Mouse (Mus musculus) liver, embryonic 13.5 days (tissue): Measurements from ENCODE around the gene Gm20696. TPM values are rescaled to one million over a fixed set of nuclear protein-coding genes. Genes with fewer than 3 reads are reported as not detected.
A peak's percentile ranks its signal among the peaks of the same experiment; 100 is the strongest.

Experiments
- ATAC-seq: fragments of 200-750 bp; cut with Nextera tagmentation; 2 replicates; pipeline ENCODE4 v1.8.0; 2017; ENCODE audit warnings: low read depth, mild to moderate bottlenecking, moderate number of reproducible peaks, moderate library complexity
- DNase-seq: peaks from one replicate; pipeline ENCODE4 v3.0.0; 2022
- H3K27ac ChIP-seq: fragments of 300-500 bp; sonication (generic); 2 replicates; pipeline ENCODE4 v1.5.1; 2015; ENCODE audit warnings: moderate library complexity, mild to moderate bottlenecking, inconsistent platforms
- H3K27me3 ChIP-seq: fragments of 300-500 bp; sonication (generic); 2 replicates; pipeline ENCODE4 v1.6.1; 2015; ENCODE audit warnings: mild to moderate bottlenecking, inconsistent platforms
- H3K36me3 ChIP-seq: fragments of 300-500 bp; sonication (generic); 2 replicates; pipeline ENCODE4 v1.6.1; 2015; ENCODE audit warnings: mild to moderate bottlenecking, inconsistent platforms
- H3K4me1 ChIP-seq: fragments of 300-500 bp; sonication (generic); replicated peaks from 2 replicates; pipeline ENCODE4 v1.6.1; 2015; ENCODE audit warnings: inconsistent platforms
- H3K4me2 ChIP-seq: fragments of 300-500 bp; sonication (generic); 2 replicates; pipeline ENCODE4 v1.6.1; 2015; ENCODE audit warnings: inconsistent platforms, mild to moderate bottlenecking, moderate library complexity
- H3K4me3 ChIP-seq: fragments of 300-500 bp; sonication (generic); replicated peaks from 2 replicates; pipeline ENCODE4 v1.5.1; 2015; ENCODE audit warnings: mild to moderate bottlenecking, inconsistent platforms
- H3K9ac ChIP-seq: fragments of 300-500 bp; sonication (generic); 2 replicates; pipeline ENCODE4 v1.6.1; 2015; ENCODE audit warnings: mild to moderate bottlenecking, inconsistent platforms
- H3K9me3 ChIP-seq: fragments of 300-500 bp; sonication (generic); replicated peaks from 2 replicates; pipeline ENCODE4 v1.6.1; 2016; ENCODE audit warnings: inconsistent platforms
- WGBS: fragments of 180-500 bp; shearing (Covaris S2); methylation state at CpG from one replicate; pipeline ENCODE4 v1.1.7; 2015; ENCODE audit not compliant: insufficient replicate concordance; 5-methylcytosine and 5-hydroxymethylcytosine counted together
- polyA plus RNA-seq: library from polyadenylated mRNA; unstranded; fragments of >200 nt; fragmentation: Nextera tagmentation; extraction: Ambion mirVana; gene quantifications from 2 replicates; pipeline ENCODE4 v1.2.1, GENCODE M21; 2015

Gm20696 gene
- polyA plus RNA-seq, 1 experiment from 2014 or later: 0.58 TPM

DNA sequence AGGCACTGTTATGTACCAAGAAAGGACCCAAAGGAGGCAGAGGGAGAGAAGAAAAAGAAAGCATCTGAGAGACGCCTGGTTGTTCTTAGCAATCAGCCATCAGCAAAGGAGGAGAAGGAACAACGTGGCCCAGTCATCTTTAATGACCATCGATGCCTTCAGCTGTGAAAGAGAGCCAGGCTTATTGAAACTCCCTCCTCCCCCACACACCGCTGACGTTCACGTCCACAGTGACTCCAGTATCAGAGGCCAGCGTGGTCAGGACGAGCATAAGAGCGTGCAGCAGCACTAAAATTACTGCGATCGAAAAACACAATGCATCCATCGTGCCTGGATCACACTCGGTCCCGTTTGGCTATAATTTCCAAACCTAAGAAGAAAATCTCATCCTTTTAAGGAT lies 367.4 kb downstream of the Gm20696 start:
- Histone ChIP-seq H3K27me3 (no peaks in the 10 kb centered on the region), H3K4me3 (no peak overlapping the region), H3K36me3 (no peaks in the 10 kb centered on the region), H3K4me2 (no peak overlapping the region), H3K27ac (no peak overlapping the region), H3K9me3 (no peaks in the 10 kb centered on the region), H3K4me1 (no peaks in the 10 kb centered on the region), H3K9ac (no peak overlapping the region)
- WGBS: 77% methylated on average over 14 of the region's 14 CpGs
- ATAC-seq (no peak), DNase-seq (no peak)

DNA sequence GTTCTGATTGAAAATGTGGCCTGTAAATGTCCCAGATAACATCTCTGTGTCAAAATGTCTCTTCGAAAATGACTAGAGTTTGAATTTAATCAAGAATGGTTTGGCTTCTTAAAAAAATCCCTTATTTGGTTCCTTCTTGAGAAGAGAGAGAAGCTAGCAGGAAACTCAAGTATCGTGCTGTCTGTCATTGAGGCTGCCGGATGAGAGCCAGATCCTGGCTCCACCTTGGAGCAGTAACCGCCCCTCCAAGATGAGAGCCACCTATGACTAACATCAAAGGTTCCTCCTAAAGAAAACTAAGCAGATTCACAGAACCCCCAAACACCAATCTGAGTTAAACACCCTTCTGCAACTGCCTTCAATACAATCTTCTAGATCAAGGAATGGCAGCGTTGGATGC lies 369.1 kb downstream of the Gm20696 start:
- H3K9me3 ChIP-seq: no peaks in the 10 kb centered on the region
- ATAC-seq: no peak
- H3K4me2 ChIP-seq: no peak overlapping the region
- H3K9ac ChIP-seq: no peak overlapping the region
- H3K27ac ChIP-seq: no peak overlapping the region
- no peaks in the 10 kb centered on the region for H3K36me3 ChIP-seq
- DNase-seq: no peak
- H3K27me3 ChIP-seq: no peaks in the 10 kb centered on the region
- H3K4me1 ChIP-seq: no peaks in the 10 kb centered on the region
- WGBS: 72% methylated on average over 5 of the region's 5 CpGs
- H3K4me3 ChIP-seq: no peak overlapping the region

DNA sequence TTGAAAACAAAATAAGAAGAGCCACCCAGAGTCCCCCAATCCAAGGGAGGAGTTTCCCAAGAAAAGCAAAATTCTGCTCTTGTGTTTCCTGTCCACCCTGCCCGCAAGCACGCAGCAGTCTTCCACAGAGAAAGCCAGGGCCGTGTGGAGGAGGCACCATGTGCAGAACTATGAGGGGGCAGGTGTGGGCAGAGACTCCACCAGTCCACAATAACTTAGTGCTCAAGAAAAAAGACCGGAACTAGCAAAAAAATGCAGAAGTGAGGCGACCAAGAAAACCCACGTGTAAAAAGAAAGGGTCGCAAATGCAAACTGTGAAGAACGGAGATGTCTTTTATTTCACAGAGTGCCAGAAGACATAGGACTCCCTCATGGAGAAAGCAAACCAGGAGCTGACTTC lies 371.1 kb downstream of the Gm20696 start:
- H3K4me2 ChIP-seq: no peak overlapping the region
- WGBS: 36% methylated on average over 8 of the region's 8 CpGs
- no peaks in the 10 kb centered on the region for H3K36me3 ChIP-seq
- H3K4me3 ChIP-seq: no peak overlapping the region
- no peaks in the 10 kb centered on the region for H3K27me3 ChIP-seq
- H3K9me3 ChIP-seq: no peaks in the 10 kb centered on the region
- DNase-seq (no peak), ATAC-seq (no peak)
- H3K4me1 ChIP-seq: no peaks in the 10 kb centered on the region
- H3K27ac ChIP-seq: no peak overlapping the region
- no peak overlapping the region for H3K9ac ChIP-seq

DNA sequence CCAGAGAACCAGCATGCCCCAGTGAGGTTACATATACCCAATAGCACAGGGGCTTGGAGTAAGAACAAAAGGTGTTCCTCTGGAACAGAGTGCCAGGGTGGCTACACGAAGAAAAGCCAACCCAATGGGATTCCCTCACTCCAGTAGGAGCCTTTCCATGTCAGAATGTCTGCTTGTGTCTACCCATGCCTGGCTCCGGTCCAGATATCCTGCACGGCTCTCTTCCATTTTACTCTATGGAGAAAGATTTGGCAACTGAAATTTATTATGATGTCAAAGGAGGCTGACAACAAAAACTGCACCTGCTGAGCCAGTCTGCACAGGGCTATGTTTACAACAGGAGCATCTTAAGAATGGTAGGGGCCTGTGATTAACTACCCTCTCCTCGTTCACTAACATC lies 377.4 kb downstream of the Gm20696 start:
- Histone ChIP-seq H3K4me2 (no peak overlapping the region), H3K36me3 (no peaks in the 10 kb centered on the region), H3K4me3 (no peak overlapping the region), H3K27me3 (no peaks in the 10 kb centered on the region), H3K4me1 (peaks cover 5% of the 10 kb centered on the region; the same call in 1 of the 2 replicates), H3K9ac (no peak overlapping the region), H3K27ac (no peak overlapping the region), H3K9me3 (no peaks in the 10 kb centered on the region)
- 76% methylated on average over 4 of the region's 4 CpGs for WGBS
- ATAC-seq: no peak
- DNase-seq: no peak

DNA sequence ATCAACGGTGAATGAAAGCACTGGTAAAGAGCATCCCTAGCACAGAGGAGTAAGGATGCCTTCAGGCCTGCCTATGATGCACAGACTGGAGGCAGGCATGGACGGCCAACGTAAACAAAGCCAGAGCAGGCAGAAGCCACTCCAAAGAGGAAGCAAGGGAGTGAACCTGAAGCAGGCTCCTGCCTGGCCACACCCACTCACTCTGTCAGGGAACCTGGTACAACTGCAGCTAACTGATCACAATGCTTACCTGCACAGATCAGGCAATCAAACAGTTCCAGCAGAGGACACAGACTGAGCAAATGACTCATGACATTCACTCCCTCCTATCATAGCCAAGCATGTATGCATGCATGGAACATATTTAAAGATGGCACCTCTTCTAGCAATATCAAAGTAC lies 381.6 kb downstream of the Gm20696 start:
- 61% methylated on average over 3 of the region's 3 CpGs for WGBS

DNA sequence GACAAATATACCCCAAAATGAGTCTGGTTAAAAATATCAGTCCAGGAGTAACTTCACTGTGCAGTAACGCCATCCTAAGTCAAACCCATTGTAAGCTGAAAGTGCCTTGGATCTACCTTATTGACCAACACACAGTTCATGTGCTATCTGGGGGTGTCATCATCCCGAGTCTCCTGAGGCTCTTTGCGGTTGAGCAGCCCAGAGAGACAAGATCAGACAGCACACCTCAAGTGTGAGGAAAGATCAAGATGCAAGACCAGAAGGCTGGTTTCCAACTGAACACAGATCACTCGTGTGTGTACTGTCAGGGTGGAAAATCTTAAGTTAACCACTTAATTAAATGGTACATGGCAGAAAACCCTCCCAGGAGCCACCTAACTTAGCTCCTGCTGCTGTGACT lies 382.6 kb downstream of the Gm20696 start:
- DNase-seq: no peak
- Histone ChIP-seq H3K27me3 (no peaks in the 10 kb centered on the region), H3K27ac (no peak overlapping the region), H3K4me1 (peaks cover 11% of the 10 kb centered on the region), H3K9me3 (no peaks in the 10 kb centered on the region), H3K9ac (no peak overlapping the region), H3K36me3 (no peaks in the 10 kb centered on the region), H3K4me2 (no peak overlapping the region), H3K4me3 (no peak overlapping the region)
- no peak for ATAC-seq
- WGBS: 49% methylated on average over 4 of the region's 4 CpGs

More for the DNA sequence above, 381.6 kb downstream of the Gm20696 start:
- no peaks in the 10 kb centered on the region for H3K9me3 ChIP-seq
- peaks cover 11% of the 10 kb centered on the region for H3K4me1 ChIP-seq
- H3K27me3 ChIP-seq: no peaks in the 10 kb centered on the region
- ATAC-seq: no peak
- H3K4me2 ChIP-seq: no peak overlapping the region
- no peak overlapping the region for H3K4me3 ChIP-seq
- H3K27ac ChIP-seq: no peak overlapping the region
- H3K9ac ChIP-seq: no peak overlapping the region
- no peaks in the 10 kb centered on the region for H3K36me3 ChIP-seq
- DNase-seq: no peak

DNA sequence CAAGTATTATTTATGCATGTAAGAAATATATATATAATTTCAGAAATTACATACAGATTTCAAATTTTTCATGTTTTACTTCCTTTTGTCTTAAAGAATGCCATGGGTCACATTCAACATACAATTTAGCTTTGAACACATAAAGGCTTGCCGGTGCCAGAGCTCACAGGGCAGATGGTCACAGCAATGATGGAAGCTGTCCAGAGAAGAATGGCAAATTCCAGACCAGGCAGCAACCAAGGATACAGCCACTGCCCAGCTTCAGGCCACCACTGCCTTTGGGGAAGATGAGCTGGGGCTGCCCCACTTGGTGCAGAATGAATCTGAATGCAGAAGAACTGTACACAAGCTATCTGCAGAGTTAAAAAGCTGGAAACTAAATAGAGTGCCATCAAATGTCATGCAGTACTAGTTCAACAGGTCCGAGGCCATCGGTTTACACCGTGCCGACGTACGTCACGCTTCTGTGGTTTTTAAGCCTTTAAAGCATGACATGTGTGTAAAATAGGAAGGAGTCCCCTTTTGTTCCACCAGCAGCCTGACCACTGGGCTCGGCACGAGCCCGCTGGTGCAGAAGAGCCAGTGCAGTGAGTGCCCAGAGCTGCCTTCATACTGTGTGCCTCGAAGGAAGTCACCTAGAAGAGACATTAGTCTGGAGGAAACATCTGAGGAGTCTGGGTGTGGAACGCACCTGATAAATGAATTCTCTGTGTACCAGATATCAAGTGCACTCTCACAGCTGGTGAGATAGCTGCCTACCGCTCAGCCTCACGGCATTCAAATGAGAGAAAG lies 383.5 kb downstream of the Gm20696 start:
- Histone ChIP-seq H3K4me2 (no peak overlapping the region), H3K4me1 (peaks cover 11% of the 10 kb centered on the region), H3K27me3 (no peaks in the 10 kb centered on the region), H3K9ac (no peak overlapping the region), H3K9me3 (no peaks in the 10 kb centered on the region), H3K4me3 (no peak overlapping the region), H3K27ac (no peak overlapping the region), H3K36me3 (no peaks in the 10 kb centered on the region)
- WGBS: 36% methylated on average over 15 of the region's 15 CpGs
- DNase-seq (no peak), ATAC-seq (peak; percentile 83)

DNA sequence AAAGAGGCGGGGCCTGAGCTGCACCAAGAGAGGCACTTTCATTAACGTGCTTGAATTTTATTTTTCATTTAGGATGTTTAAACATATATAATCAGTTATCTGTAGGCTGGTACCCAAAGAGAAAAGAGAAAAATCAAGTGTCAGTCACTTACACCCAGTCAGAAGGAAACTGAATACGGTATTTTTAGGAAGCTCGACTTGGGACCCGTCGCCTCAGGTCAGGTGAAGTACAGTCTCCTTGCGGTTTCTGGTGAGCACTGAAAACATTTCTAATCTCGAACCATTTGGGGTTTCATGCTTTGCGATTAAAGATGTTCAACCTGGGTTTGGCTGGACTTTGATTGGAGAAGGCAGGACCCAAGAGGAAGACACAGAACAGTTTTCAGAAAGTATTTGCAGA lies 385.2 kb downstream of the Gm20696 start:
- 81% methylated on average over 9 of the region's 9 CpGs for whole genome bisulfite sequencing

DNA sequence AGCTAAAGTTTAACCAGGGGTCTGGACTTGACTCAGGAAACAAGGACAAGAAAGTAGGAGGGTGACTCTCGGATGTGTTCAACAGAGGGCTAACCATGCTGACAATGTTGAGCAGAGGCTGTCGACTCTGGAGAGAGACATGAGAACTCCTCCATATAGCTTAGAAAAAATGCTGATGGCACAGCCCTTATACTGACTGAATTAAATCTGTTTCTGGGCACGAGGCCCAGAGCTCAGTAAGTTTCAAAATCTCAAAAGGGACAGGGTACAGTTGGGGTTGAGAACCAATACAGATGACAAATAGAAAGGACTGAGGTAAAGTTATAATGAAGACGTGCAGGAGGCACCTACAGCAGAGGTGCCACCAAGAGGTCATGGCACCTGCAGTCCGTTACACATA lies 386.0 kb downstream of the Gm20696 start:
- ATAC-seq: no peak
- Histone ChIP-seq H3K9me3 (no peaks in the 10 kb centered on the region), H3K9ac (no peak overlapping the region), H3K36me3 (no peaks in the 10 kb centered on the region), H3K27ac (no peak overlapping the region), H3K4me2 (no peak overlapping the region), H3K4me1 (peaks cover 24% of the 10 kb centered on the region), H3K27me3 (no peaks in the 10 kb centered on the region), H3K4me3 (no peak overlapping the region)
- WGBS: 61% methylated on average over 5 of the region's 5 CpGs
- no peak for DNase-seq

More for the DNA sequence above, 385.2 kb downstream of the Gm20696 start:
- no peak overlapping the region for H3K27ac ChIP-seq
- H3K36me3 ChIP-seq: no peaks in the 10 kb centered on the region
- H3K4me1 ChIP-seq: peaks cover 19% of the 10 kb centered on the region
- ATAC-seq (no peak), DNase-seq (no peak)
- no peaks in the 10 kb centered on the region for H3K9me3 ChIP-seq
- no peak overlapping the region for H3K4me2 ChIP-seq
- no peak overlapping the region for H3K9ac ChIP-seq
- H3K27me3 ChIP-seq: no peaks in the 10 kb centered on the region
- no peak overlapping the region for H3K4me3 ChIP-seq

DNA sequence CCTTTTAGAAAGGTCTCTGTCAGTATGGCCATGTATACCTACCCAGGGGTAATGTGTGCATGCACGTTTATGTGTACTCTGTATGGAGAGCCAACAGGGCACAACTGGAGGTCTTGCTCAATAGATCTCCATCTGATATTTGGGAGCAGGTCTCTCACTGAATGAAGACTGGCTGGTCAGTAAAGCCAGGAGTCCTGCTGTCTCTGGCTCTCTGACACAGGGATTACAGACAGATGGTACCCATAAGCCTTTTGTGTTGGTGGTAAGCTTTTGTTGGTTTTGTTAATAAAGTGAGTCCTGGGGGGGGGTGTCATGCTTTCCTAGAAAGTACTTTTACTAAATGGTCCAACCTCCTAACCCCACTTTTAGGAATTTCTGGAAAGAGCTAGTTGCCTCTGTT lies 389.3 kb downstream of the Gm20696 start:
- WGBS: 71% methylated on average over 1 of the region's 1 CpGs
- Histone ChIP-seq H3K4me1 (peaks cover 20% of the 10 kb centered on the region), H3K4me3 (no peak overlapping the region), H3K36me3 (no peaks in the 10 kb centered on the region), H3K9ac (no peak overlapping the region), H3K27ac (no peak overlapping the region), H3K9me3 (no peaks in the 10 kb centered on the region), H3K4me2 (no peak overlapping the region), H3K27me3 (no peaks in the 10 kb centered on the region)
- ATAC-seq: no peak
- no peak for DNase-seq

DNA sequence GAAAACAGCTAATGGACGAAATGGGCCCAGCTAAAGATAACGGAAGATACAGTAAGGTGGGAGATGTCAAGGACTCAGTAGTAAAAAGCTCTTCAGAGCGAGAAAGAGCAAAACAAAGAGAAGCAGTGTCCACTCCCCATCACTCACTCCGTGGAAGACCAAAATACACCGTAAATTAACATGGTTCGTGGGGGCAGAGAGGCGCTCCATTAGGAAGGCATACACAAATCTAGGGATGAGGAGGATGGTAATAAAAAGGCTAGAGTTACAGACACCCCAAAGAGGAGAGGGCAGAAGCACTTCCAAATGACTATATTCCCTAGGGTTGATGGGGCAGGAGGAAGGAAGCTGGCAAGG lies 390.3 kb downstream of the Gm20696 start:
- Histone ChIP-seq H3K27me3 (no peaks in the 10 kb centered on the region), H3K9me3 (no peaks in the 10 kb centered on the region), H3K4me3 (no peak overlapping the region), H3K4me2 (no peak overlapping the region), H3K27ac (peak overlapping the region; percentile 29; the same call in 1 of the 2 replicates), H3K4me1 (peaks cover 30% of the 10 kb centered on the region), H3K36me3 (no peaks in the 10 kb centered on the region), H3K9ac (no peak overlapping the region)
- no peak for DNase-seq
- no peak for ATAC-seq
- WGBS: 59% methylated on average over 7 of the region's 7 CpGs
